Mouse (Mus musculus) G1E (cell line): ENCODE measurements around the gene Hbq1a. TPM values are rescaled to one million over a fixed set of nuclear protein-coding genes. Genes with fewer than 3 reads are reported as not detected.

Source experiments
- ATAC-seq: 2 replicates; pipeline ENCODE4 v1.8.0; 2016; ENCODE audit warnings: mild to moderate bottlenecking; ENCODE audit not compliant: insufficient number of reproducible peaks, poor library complexity, low FRiP score, severe bottlenecking; ENCODE audit errors: extremely low read depth
- DNase-seq: peaks from one replicate; pipeline ENCODE4 v3.0.0; 2012; ENCODE audit warnings: low spot score
- H3K27me3 ChIP-seq: 2 replicates; pipeline ENCODE4 v1.6.1; 2012; ENCODE audit warnings: mild to moderate bottlenecking, low read length, inconsistent platforms; ENCODE audit not compliant: insufficient read depth
- H3K36me3 ChIP-seq: replicated peaks from 2 replicates; pipeline ENCODE3; 2012; ENCODE audit warnings: mild to moderate bottlenecking, inconsistent platforms
- H3K4me1 ChIP-seq: 2 replicates; pipeline ENCODE4 v1.6.1; 2012; ENCODE audit warnings: low read depth, low read length, inconsistent platforms, mixed read lengths; ENCODE audit not compliant: insufficient read depth
- H3K4me3 ChIP-seq: 2 replicates; pipeline ENCODE4 v1.5.1; 2012; ENCODE audit warnings: low read depth, mild to moderate bottlenecking, inconsistent platforms, low read length, moderate library complexity, mixed read lengths
- H3K9me3 ChIP-seq: replicated peaks from 2 replicates; pipeline ENCODE4 v1.6.1; 2012; ENCODE audit warnings: inconsistent platforms
- CTCF ChIP-seq: IDR thresholded peaks from 2 replicates; pipeline ENCODE4 v1.5.1; 2012; ENCODE audit warnings: low read depth, low read length, inconsistent platforms, mixed read lengths
- GATA1 ChIP-seq: IDR thresholded peaks from 2 replicates; pipeline ENCODE4 v1.6.1; 2012; ENCODE audit warnings: borderline replicate concordance, low read length, inconsistent platforms, mixed read lengths
- GATA2 ChIP-seq: IDR thresholded peaks from 2 replicates; pipeline ENCODE4 v1.6.1; 2012; ENCODE audit warnings: low read depth, low read length, inconsistent platforms, borderline replicate concordance
- POLR2AphosphoS5 ChIP-seq: IDR thresholded peaks from 2 replicates; pipeline ENCODE4 v1.6.1; 2012; ENCODE audit warnings: low read depth, low read length, inconsistent platforms; ENCODE audit not compliant: insufficient replicate concordance
- TAL1 ChIP-seq: conservative IDR thresholded peaks from 2 replicates; pipeline ENCODE4 v1.6.1; 2012; ENCODE audit warnings: low read depth, low read length, inconsistent platforms, mixed read lengths
- polyA plus RNA-seq: library from polyadenylated mRNA; stranded (reverse); fragments of >175 nt; gene quantifications from 2 replicates; pipeline ENCODE4 v1.2.3, GENCODE M21; 2012
- total RNA-seq, 2 experiments: library from RNA; stranded (forward) in 1 of 2; stranded (reverse) in 1 of 2; fragments of 200-1000 nt in 1 of 2; fragments of >200 nt in 1 of 2; fragmentation: Nextera tagmentation in 1 of 2; gene quantifications; 2 replicates each; pipeline ENCODE4 v1.2.3; 2014 to 2017

The Hbq1a gene
- total and polyA plus RNA-seq, 3 experiments: not detected

DNA sequence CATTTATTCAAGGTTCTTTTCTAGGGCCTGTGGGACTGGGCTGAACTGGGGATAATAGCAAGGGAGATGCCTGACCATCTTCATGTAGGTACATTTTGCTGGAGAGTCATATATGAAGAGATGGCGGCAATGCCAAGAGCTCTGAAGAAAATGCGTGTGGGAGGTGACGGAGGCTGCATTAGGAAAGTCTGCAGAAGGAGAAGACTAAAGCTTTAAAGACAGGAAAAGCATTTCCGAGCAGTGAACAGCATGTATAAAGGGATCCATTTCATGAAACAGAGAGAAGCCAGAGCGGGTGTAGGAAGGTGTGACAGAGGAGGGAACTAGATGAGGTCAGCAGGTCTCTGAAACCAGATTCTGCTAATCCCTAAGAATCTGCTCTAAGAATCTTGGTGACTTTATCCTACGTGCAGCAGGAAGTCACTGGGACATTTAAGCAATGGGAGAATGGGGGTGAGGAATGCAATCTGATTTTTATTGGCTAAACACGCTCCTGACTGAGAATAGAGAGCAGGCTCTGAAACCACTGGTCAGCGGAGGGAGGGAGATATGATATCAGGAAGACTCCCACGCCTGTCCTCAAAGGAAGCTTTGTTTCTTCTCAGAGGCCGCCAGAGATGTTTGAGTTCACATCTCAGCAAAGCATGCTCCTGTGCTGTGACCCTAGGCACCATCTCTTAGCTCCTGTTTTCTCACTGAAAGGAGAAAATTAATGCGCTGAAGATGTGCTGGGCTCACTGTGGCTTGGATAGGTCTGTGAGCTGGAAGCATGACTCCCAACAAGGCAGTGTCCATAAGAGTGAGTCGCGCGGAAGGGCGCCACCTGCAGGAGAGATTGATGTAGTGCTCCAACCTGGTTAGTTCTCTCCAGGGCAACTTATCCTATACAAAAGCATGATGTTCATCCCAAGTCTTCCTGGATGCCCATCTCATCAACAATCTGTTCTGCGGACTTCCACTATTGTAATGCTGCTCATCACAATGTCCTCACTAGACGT is 40.9 kb downstream of the Hbq1a start:
- ATAC-seq (no peak), DNase-seq (no peak)
- Histone ChIP-seq H3K4me3 (no peak overlapping the region), H3K27me3 (peaks cover 15% of the 10 kb centered on the region), H3K36me3 (no peaks in the 10 kb centered on the region), H3K9me3 (no peaks in the 10 kb centered on the region), H3K4me1 (peaks cover 2% of the 10 kb centered on the region; the same call in 1 of the 2 replicates)
- no peak for TF ChIP-seq TAL1
- TF ChIP-seq CTCF: peak; percentile 89

DNA sequence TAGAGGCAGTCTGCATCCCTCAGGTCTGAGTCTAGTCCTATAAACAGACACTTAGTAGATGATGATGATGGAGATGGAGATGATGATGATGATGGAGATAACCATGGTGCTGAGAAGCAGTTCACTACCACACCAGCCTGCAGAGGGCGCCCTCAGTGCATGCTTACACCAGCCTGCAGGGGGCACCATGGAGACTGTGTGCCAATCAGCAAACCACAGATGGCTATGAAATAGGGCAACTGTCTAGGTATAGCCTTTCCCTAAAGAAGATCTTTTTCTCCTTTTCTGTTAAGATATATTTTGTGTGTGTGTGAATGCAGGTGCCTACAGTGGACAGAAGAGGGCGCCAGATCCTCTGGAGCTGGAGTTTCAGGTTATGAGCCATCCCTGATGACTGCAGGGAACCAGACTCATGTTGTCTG is 42.9 kb downstream of the Hbq1a start:
- Histone ChIP-seq H3K9me3 (no peaks in the 10 kb centered on the region), H3K4me1 (peaks cover 3% of the 10 kb centered on the region; the same call in 1 of the 2 replicates), H3K4me3 (no peak overlapping the region), H3K27me3 (peaks cover 29% of the 10 kb centered on the region), H3K36me3 (no peaks in the 10 kb centered on the region)
- ATAC-seq (no peak), DNase-seq (no peak)
- TF ChIP-seq GATA2: no peak
- TF ChIP-seq CTCF: peak; percentile 32; the same call in 1 of the 2 replicates

DNA sequence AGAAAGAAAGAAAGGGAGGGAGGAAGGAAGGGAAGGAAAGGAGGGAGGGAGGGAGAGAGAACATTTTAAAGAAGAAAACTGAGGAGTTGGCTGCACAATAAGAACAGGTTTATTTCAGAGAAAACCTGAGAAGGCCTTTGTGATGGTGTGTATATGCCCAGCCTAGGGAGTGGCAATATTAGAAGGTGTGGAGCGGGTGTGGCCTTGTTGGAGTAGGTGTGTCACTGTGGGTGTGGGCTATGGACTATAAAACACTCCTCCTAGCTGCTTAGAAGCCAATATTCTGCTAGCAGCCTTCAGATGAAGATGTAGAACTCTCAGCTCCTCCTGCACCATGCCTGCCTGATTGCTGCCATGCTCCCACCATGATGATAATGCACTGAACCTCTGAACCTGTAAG is 43.5 kb downstream of the Hbq1a start:
- TF ChIP-seq TAL1: no peak
- no peak for TF ChIP-seq POLR2AphosphoS5
- TF ChIP-seq GATA1: no peak
- TF ChIP-seq GATA2: no peak
- TF ChIP-seq CTCF: no peak
- H3K36me3 ChIP-seq: no peaks in the 10 kb centered on the region
- peaks cover 32% of the 10 kb centered on the region for H3K27me3 ChIP-seq
- peaks cover 4% of the 10 kb centered on the region; the same call in 1 of the 2 replicates for H3K4me1 ChIP-seq
- no peaks in the 10 kb centered on the region for H3K9me3 ChIP-seq
- no peak overlapping the region for H3K4me3 ChIP-seq
- no peak for ATAC-seq
- DNase-seq: no peak

DNA sequence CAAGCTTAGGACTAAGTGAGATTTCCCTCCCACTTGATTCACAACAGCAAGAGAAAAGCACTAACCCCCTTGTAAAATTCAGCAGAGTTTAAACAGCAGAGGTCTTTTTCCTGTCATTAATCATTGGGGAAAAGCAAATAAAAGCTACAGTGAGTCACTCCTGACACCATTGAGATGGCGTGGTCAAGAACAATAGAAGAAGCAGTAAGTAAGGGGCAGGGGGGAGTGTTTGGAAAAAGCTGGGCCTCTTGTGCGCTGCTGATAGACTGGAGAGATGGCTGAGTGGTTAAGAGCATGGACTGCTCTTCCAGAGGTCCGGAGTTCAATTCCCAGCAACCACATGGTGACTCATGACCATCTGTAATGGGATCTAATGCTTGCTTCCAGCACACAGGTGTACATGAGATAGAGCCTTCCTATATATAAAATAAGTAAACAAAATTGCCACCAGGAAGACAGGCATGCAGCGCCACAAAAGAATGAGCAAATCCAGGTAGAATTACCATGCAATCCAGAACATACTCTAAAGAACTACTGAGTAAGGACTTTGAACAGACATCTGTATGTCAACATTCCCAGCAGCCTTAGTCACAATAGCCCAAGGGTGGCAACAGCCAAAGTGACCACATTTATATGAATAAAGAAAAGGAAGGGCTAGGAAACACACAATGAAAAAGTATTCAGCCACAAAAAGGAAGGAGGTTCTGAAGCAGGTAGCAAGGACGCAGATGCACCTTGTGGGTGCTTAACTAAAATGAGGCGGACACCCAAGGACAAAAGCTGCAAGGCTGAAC is 45.8 kb downstream of the Hbq1a start:
- ATAC-seq: no peak
- Histone ChIP-seq H3K27me3 (peaks cover 24% of the 10 kb centered on the region), H3K4me3 (no peak overlapping the region), H3K4me1 (peaks cover 4% of the 10 kb centered on the region; the same call in 1 of the 2 replicates), H3K36me3 (no peaks in the 10 kb centered on the region), H3K9me3 (no peaks in the 10 kb centered on the region)
- DNase-seq: no peak
- TF ChIP-seq POLR2AphosphoS5 (no peak), GATA1 (no peak), TAL1 (no peak), CTCF (no peak), GATA2 (no peak)

DNA sequence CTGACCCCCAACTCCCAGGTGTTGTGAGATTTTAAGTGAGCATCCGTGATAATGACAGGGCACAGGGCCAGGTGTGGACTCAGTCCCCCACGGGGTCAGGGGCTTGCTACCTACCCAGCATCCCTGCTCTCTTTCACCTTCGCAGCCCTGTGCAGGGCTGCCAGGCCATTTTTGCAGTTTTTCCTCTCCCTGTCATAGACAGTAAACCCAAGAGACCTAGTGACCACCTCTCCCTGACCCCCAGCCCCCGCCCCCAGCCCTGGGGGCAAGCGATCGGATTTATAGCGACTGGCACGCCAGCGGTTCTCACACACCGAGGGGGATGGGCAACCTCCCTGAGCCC is 47.4 kb downstream of the Hbq1a start:
- DNase-seq: no peak
- TF ChIP-seq POLR2AphosphoS5: no peak
- TF ChIP-seq GATA1: no peak
- no peak for TF ChIP-seq TAL1
- no peak for TF ChIP-seq CTCF
- TF ChIP-seq GATA2: no peak
- Histone ChIP-seq H3K9me3 (no peaks in the 10 kb centered on the region), H3K36me3 (no peaks in the 10 kb centered on the region), H3K4me3 (no peak overlapping the region), H3K4me1 (peaks cover 4% of the 10 kb centered on the region; the same call in 1 of the 2 replicates), H3K27me3 (peaks cover 27% of the 10 kb centered on the region)
- ATAC-seq: no peak

DNA sequence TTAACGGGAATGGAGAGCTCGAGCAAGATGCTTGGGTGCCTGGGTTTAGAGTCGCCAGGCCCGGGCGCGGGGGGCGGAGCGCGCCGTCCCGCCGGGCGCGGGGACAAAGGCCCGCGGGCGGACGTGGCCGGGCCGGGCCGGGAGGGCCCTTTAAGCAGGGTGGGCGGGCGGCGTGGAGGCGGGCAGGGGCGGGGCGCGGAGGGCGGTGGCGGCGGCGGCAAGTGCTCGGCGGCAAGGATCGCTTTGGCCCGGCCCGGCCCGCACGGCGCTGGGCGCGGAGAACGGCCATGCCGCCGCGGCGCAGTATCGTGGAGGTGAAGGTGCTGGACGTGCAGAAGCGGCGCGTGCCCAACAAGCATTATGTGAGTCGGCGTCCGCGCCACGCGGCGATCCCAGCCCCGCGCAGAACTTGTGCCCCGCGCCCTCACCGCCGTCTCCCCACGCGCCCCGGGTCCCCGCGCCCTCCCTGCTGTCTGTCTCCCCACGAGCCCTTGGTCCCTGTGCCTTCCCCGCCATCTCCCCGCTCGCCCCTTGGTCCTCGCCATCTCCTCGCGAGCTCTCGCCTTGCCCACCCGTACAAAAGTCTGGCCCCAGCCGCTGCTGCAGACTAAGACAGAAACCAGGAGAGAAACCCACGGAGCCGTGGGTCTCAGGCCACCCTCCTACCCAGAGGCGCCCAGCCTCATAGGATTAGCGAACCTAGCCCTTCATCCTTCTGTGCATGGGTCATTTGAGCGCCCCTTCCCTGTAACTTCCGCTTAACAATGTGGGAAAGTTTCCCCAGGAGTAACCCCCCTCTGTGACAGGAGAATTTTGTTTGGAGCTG is 48.0 kb downstream of the Hbq1a start, which contains the start of gene Sh3pxd2b:
Gene Sh3pxd2b (plus strand): TSS at position 214 of the 826 bp plus-strand sequence.
- TF ChIP-seq TAL1: no peak
- TF ChIP-seq POLR2AphosphoS5: no peak
- no peak for TF ChIP-seq CTCF
- no peak for TF ChIP-seq GATA1
- TF ChIP-seq GATA2: no peak
- peaks cover 4% of the 10 kb centered on the region; the same call in 1 of the 2 replicates for H3K4me1 ChIP-seq
- ATAC-seq: no peak
- DNase-seq: no peak
- no peak within 1 kb of the TSS for H3K4me3 ChIP-seq
- no peaks in the 10 kb centered on the region for H3K9me3 ChIP-seq
- no peaks in the 10 kb centered on the region for H3K36me3 ChIP-seq
- H3K27me3 ChIP-seq: peaks cover 33% of the 10 kb centered on the region
